Mouse (Mus musculus): ENCODE measurements around the gene Slc16a8.

The Slc16a8 gene

GRCm38 (mm10) chr15:79254661-79255060 is at the start of gene Slc16a8:
Gene Slc16a8 (minus strand): TSS chr15:79254761.
- DNase-seq (ENCODE audit: low spot score) = no peak

GRCm38 (mm10) chr15:79303725-79304124 is 49.2 kb upstream of the Slc16a8 start:
- DNase-seq (ENCODE audit: low spot score) = no peak

GRCm38 (mm10) chr15:79299563-79300155 is 45.1 kb upstream of the Slc16a8 start:
- no peak for DNase-seq (ENCODE audit: low spot score)

GRCm38 (mm10) chr15:79298553-79298952 is 44.0 kb upstream of the Slc16a8 start:
- DNase-seq (ENCODE audit: low spot score) = no peak

GRCm38 (mm10) chr15:79292779-79293178 is 38.2 kb upstream of the Slc16a8 start:
- DNase-seq (ENCODE audit: low spot score) = no peak

GRCm38 (mm10) chr15:79290340-79290739 is 35.8 kb upstream of the Slc16a8 start:
- DNase-seq (ENCODE audit: low spot score) = no peak

- DNase-seq (ENCODE audit: low spot score) = no peak
Measured at GRCm38 (mm10) chr15:79289441-79289840, 34.9 kb upstream of the Slc16a8 start.

- no peak for DNase-seq (ENCODE audit: low spot score)
Measured at GRCm38 (mm10) chr15:79288387-79288786, 33.8 kb upstream of the Slc16a8 start.

GRCm38 (mm10) chr15:79287091-79287490 is 32.5 kb upstream of the Slc16a8 start:
- DNase-seq (ENCODE audit: low spot score) = no peak

- DNase-seq (ENCODE audit: low spot score) = no peak
Measured at GRCm38 (mm10) chr15:79286141-79286540, 31.6 kb upstream of the Slc16a8 start.

- DNase-seq (ENCODE audit: low spot score) = no peak
Measured at GRCm38 (mm10) chr15:79285399-79285798, 30.8 kb upstream of the Slc16a8 start, which contains the start of gene Baiap2l2. Gene Baiap2l2 (minus strand): TSS chr15:79285537.

GRCm38 (mm10) chr15:79283371-79283770 is 28.8 kb upstream of the Slc16a8 start:
- no peak for DNase-seq (ENCODE audit: low spot score)

GRCm38 (mm10) chr15:79282434-79282833 is 27.9 kb upstream of the Slc16a8 start:
- DNase-seq (ENCODE audit: low spot score) = no peak

- no peak for DNase-seq (ENCODE audit: low spot score)
Measured at GRCm38 (mm10) chr15:79281389-79281788, 26.8 kb upstream of the Slc16a8 start.

GRCm38 (mm10) chr15:79280850-79281249 is 26.3 kb upstream of the Slc16a8 start:
- DNase-seq (ENCODE audit: low spot score) = no peak

GRCm38 (mm10) chr15:79280209-79280608 is 25.6 kb upstream of the Slc16a8 start:
- no peak for DNase-seq (ENCODE audit: low spot score)

- DNase-seq (ENCODE audit: low spot score) = no peak
Measured at GRCm38 (mm10) chr15:79277728-79278127, 23.2 kb upstream of the Slc16a8 start.

- DNase-seq (ENCODE audit: low spot score) = no peak
Measured at GRCm38 (mm10) chr15:79273020-79273419, 18.5 kb upstream of the Slc16a8 start.

- DNase-seq (ENCODE audit: low spot score) = no peak
Measured at GRCm38 (mm10) chr15:79271124-79271746, 16.7 kb upstream of the Slc16a8 start.

GRCm38 (mm10) chr15:79270317-79271123 is 16.0 kb upstream of the Slc16a8 start:
- DNase-seq (ENCODE audit: low spot score) = no peak

GRCm38 (mm10) chr15:79268521-79268920 is 14.0 kb upstream of the Slc16a8 start:
- DNase-seq (ENCODE audit: low spot score) = no peak

GRCm38 (mm10) chr15:79265384-79265783 is 10.8 kb upstream of the Slc16a8 start:
- DNase-seq (ENCODE audit: low spot score) = no peak

GRCm38 (mm10) chr15:79263726-79264125 is 9.2 kb upstream of the Slc16a8 start:
- DNase-seq (ENCODE audit: low spot score) = no peak

Measured in urinary bladder, postnatal 10 days (tissue).